Mouse (Mus musculus): ENCODE data around the gene Tmem183a.

Gene Tmem183a

GRCm38 (mm10) chr1:134344005-134344950, 17.5 kb downstream of the Tmem183a start:
- DNase-seq (ENCODE audit: low spot score in 2 of 2) = peak; percentile 78 to 90

DNA sequence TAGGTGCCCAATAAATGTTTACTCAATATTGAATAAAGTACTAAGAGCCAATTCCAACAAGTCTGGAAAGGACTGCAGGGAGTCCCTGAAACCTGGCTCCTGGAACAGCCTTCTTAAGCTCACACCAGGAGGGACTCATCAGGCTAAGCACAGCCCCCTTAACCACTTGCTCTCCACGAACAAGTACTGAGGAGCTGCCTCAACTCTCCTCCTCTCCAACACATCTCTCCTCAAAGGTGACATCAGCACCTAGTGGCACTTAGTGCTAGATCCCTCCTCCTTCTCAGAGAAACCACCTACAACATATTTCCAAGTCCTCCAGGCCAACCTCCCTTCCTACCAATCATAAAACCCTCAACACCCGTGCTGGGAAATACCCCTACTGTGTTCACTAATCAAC, 18.2 kb downstream of the Tmem183a start:
- no peak for DNase-seq (ENCODE audit: low spot score in 2 of 2)

GRCm38 (mm10) chr1:134342781-134343310, 18.9 kb downstream of the Tmem183a start:
- no peak for DNase-seq (ENCODE audit: low spot score in 2 of 2)

DNA sequence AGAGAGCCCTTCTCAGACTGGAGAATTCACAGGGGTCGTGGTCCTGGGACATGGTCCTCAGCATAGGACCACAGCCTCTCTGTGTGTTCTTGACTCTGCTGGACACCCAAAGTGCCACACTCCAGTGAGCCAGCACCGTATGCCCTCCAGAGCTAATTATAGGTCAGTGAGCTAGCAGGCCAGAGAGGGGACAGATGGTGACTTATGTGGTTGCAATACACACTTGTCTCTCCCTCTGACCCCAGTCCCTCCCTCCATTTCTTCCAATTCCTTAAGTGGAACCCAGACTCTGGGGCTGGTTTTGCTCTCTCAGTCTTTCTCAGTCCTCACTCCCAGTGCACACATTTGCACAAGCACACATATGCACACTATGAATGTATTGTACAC, 19.5 kb downstream of the Tmem183a start:
- DNase-seq (ENCODE audit: low spot score in 2 of 2) = no peak

DNA sequence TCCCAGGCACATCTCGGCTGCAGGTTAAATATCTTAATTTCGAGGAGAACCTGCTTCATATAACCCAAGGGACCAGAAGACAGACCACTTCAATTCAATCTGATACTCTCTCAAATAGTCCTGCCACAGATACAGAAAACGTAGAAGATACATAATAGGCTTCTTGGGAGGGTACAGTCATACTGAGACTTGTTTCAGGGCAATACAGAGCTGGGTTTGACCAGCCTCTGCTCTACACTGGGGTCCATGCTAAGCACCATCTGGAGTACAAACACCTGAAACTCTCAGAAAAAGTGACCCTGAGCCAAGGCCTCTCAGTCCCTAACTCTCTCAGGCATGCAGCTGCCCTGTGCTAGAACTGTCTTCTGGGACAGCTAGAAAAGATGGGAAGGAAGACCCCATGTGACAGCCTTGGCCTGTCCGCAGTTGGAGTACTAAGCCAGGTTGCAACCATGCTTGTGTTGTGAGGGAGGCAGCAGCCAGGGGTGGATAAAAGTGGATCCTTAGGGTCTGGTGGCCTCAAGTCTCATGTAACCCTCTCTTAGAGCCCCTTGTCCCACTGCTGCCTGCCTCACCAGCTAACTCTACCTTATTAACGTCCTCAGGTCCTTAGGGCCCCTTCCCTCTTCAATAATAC, 20.0 kb downstream of the Tmem183a start:
- DNase-seq (ENCODE audit: low spot score in 2 of 2) = no peak

DNA sequence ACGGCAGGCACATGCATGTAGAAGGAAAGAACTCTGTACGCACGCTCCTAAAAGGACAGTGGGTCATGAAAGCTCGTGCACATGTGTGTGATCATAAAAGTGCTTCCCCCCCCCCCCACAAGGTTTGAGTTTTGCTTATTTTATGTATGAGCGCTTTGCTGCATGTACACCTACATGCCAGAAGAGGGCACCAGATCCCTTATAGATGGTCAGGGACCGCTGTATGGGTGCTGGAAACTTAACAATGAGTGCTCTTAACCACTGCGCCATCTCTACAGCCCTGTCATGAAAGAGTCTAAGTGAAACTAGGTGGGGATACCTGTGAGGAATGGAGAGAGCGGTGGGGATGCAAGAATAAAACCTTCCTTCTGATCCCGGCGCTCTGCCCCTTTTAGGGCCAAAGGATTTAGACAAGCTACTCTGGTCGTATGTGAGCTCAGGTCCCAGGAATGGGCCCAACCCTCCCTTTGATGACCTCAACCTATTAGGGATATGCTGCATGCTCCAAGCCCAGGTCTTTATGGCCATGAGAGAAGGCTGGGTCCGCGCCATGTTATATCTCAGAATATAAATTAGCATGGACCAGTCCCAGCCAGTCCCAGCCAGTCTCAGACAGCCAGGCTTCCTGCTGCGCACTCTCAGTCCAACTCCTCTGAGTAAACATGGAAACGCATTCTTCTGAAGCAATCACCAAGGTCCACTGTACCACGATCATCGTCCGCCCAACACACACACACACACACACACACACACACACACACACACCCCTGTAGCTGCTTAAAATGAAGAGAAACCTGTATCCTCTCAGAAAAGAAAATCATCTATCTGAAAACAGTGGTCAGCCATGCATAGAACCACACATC, 21.8 kb downstream of the Tmem183a start:
- DNase-seq (ENCODE audit: low spot score in 2 of 2) = no peak

DNA sequence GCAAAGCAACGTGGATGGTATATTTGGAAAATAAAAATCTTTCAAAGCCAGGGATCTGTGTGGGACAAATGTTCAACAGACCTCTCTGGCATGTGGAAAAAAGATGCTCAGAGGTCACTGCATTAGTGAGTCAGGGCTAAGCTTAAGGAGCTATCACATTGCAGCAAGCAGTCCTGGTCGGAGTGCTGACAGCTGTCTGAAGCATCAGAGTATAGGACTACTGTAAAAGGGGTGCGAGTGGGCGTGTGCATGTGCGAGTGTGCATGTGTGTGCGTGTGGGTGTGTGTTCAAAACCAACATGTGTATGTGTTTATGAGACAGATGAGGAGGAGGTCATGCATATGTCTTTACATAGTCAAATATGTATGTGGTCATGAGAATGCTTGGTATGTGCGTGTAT, 22.6 kb downstream of the Tmem183a start:
- no peak for DNase-seq (ENCODE audit: low spot score in 2 of 2)

DNA sequence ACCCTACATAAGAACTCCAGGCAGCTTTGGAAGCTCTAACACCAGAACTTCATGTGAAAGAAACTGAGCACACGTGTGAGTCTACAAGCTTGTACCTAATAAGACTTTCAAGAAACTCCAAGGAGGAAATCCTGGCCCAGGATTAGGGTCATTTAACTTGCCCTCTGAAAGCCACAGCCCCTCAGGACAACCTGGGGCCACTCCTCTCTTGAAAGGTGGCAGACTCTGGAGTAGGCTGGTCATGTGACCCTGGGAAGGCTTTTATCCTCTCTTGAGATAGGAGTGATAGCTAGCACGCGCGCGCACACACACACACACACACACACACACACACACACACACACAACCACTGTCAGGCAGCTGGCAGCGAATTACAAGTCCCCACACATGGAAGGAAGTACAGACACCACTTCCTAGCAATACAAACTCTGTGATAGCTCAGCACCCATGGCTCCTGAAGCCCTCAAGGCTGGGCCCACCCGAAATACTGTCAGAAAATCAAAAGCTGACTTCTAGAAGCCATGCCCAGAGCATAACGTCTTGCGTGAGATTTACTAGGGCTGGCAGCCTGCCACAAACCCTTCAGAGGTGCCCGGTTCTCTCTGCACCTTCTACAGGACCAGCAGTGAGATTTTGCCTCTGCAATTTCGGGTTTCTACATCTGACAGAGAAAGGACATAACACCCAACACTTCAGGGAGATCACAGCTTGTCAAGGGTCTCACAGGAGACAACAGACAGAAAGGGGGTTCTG, 24.6 kb downstream of the Tmem183a start:
- DNase-seq (ENCODE audit: low spot score in 2 of 2) = no peak

GRCm38 (mm10) chr1:134335924-134336810, 25.6 kb downstream of the Tmem183a start:
- no peak for DNase-seq (ENCODE audit: low spot score in 2 of 2)

DNA sequence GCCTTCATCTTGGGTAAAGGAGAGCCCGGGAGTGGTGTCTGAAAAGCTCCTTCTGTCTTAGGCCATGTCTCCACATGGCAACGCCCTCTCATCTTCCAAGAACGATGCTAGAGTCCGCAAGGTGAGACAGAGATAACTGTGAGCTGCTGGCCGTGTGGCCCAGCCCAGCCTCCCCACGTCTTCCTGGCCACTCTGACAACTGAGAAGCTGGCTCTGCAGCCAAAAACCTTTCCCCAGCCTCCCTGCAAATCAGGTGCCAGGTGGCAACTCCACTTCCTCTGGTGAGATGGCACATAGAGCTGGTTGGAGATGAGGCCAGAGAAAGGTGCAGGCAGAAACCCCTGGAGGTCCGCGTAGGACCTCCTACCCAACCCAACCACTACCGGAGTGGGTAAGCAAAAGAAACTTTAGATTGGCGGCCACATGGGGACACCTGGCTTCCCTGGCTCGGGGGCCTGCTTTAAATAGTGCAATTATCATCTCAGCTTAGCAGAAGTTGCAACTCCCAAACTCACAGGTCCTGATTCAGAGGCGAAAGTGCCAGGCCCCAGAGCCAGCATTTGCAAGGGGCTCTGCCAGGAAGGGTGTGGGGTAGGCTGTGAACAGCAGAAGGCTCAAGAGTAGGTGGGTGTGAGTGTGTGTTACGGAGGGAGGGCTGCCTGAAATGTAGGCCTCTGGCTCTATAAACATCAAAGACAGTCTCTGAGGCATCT, 26.4 kb downstream of the Tmem183a start:
- DNase-seq (ENCODE audit: low spot score in 2 of 2) = no peak

DNA sequence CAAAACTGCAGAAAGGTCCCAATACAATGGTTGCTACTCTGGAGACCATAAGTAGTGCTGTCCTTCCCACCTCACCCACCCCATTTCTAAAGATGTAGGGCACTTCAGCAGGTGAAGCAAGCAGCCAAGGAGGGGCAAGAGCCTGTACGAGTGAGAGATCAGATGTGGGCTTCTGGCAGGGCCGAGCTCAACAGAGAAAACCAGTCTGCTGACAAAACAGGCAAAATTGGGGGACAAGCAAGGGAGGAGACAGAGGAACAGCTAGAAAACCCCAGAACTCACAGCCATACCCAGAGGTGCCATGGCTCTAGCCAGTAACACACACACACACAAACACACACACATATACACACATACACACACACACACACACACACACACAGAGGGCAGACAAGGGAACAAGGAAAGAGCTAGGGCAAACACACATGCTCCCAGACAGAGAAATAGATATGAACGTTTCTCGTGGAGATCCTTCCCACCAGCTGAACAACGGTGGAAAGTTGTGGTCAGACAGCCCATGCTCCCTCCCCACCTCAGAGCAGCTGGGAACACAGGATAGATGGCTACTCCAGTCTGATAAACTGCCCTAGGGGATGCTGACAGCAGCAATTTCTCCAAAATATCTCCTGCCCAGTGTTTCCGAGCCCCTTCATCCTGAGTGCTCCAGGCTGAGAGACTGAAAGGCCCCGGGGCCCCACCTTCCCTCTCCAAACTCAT, 27.5 kb downstream of the Tmem183a start:
- no peak for DNase-seq (ENCODE audit: low spot score in 2 of 2)

- no peak for DNase-seq (ENCODE audit: low spot score in 2 of 2)
Measured at GRCm38 (mm10) chr1:134333371-134334110, 28.2 kb downstream of the Tmem183a start.

GRCm38 (mm10) chr1:134332770-134333271, 29.0 kb downstream of the Tmem183a start, which contains the start of gene Ppfia4:
TSS of gene Ppfia4 (minus strand) at chr1:134332928.
- peak in 1 of 2 experiments; percentile 63 for DNase-seq (ENCODE audit: low spot score in 2 of 2)

GRCm38 (mm10) chr1:134331879-134332635, 29.7 kb downstream of the Tmem183a start:
- peak; percentile 70 to 88 for DNase-seq (ENCODE audit: low spot score in 2 of 2)

DNA sequence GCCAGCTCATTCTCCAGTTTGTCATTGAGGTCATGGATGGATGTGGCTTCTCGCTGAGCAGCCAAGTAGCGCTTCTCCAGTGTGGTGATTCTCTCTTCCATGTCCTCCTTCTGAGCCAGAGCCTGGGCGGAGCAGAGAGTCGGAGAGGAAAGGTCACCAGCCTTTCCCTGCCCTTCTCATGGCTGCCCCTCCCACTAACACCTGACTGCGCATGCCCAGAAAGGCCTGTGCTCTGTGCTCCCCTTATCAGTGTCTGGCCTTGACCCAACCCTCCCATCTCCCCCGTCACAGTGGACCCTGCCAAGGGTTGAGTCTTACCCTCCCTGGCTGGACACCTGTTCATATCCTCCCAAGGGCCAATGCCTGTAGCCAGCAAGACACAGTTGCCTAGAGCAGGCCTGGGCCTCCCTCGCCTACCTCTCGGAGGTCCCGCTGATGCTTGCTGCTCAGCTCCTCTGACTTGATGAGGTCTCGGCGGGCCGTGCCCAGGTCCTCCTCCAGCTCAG, 34.9 kb downstream of the Tmem183a start:
- DNase-seq (ENCODE audit: low spot score in 2 of 2) = no peak

- peak in 1 of 2 experiments; percentile 34 for DNase-seq (ENCODE audit: low spot score in 2 of 2)
Measured at GRCm38 (mm10) chr1:134322591-134322990, 39.2 kb downstream of the Tmem183a start.
